Mouse (Mus musculus) ES-E14 (cell line): Measurements from ENCODE around the gene Mecp2.

Source experiments
- HCFC1 ChIP-seq: IDR thresholded peaks from 2 replicates; pipeline ENCODE4 v1.6.1; 2012; ENCODE audit warnings: low read length, inconsistent platforms, borderline replicate concordance; ENCODE audit not compliant: insufficient read depth
- ZC3H11A ChIP-seq: IDR thresholded peaks from 2 replicates; pipeline ENCODE4 v1.6.1; 2012; ENCODE audit warnings: low read depth, mild to moderate bottlenecking, inconsistent platforms, low read length, borderline replicate concordance
- ZNF384 ChIP-seq: IDR thresholded peaks from 2 replicates; pipeline ENCODE4 v1.6.1; 2012; ENCODE audit warnings: low read depth, low read length, inconsistent platforms

GRCm38 (mm10) chrX:74084276-74084837 lies 50.8 kb downstream of the Mecp2 start:
- TF ChIP-seq ZC3H11A (no peak), ZNF384 (no peak), HCFC1 (no peak)
